Mouse (Mus musculus): ENCODE results near the gene Arl3. TPM values are rescaled to one million over a fixed set of nuclear protein-coding genes. Genes with fewer than 3 reads are reported as not detected.
"Not testable (repeated sequence)": the region's sequence is repeated elsewhere in the genome, so short reads cannot be mapped to it uniquely, and the experiment has no call there.

Arl3 gene
- polyA plus RNA-seq, 1 experiment: 216 TPM

DNA sequence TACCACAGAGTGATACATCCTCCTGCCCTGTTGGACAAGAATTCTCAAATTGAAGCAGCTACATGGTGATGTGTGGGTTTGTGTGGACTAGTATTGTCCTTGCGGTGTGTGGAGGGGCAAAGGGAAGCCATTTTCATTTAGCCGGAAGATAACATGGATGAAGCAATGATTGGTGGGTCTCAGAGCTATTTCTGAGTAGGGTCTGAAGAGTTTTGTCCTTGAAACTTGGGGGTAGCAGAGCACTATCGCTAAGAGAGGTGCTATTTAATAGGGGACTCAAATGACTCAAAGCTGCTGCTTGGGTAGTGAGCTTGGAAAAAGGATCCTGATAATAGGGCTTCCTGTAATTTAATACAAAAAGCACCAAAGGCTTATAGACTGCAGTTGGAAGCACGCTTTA, 25.2 kb upstream of the Arl3 start:
- Histone ChIP-seq H3K4me1 (ENCODE audit: control insufficient read depth, insufficient read depth, low read length) (peaks cover 1% of the 10 kb centered on the region; the same call in 1 of the 2 replicates), H3K4me3 (ENCODE audit: insufficient read depth, low read length) (no peak overlapping the region), H3K27ac (ENCODE audit: insufficient read depth, low read length) (no peak overlapping the region)
- TF ChIP-seq POLR2A (IDR thresholded peaks at IDR 0.05; ENCODE audit: extremely low read depth, insufficient read depth, low read length) (no peak), CTCF (IDR thresholded peaks at IDR 0.05; ENCODE audit: extremely low read depth, insufficient read depth, low read length) (no peak)

DNA sequence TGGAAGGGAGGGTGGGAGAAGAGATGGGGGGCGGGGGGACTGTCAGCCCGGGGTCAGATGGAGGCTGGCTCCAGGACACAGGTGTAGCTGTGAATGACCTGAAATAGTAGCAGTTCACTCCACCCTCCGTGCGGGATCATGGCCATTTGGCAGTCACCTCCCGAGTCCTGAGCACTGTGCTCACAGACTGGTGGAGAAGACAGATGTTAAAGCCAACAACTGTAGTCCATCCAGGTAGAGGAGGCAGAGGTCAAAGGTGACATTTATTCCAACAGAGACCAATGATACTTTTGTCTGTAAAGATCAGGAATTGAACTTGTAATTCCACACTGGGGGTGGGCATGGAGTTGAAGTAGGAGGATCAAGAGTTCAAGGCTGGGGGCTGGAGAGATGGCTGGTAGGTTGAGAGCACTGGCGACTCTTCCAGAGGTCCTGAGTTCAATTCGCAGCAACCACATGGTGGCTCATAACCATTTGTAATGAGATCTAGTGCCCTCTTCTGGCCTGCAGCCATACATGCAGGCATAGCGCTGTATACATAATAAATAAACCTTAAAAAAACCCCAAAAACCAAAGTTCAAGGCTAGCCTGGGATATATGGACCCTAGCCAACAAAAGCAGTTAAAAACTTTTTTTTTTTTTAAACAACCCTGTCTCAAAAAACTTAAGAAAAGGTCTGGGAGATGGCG, 19.9 kb upstream of the Arl3 start:
- no peak for TF ChIP-seq CTCF (IDR thresholded peaks at IDR 0.05; ENCODE audit: extremely low read depth, insufficient read depth, low read length)
- TF ChIP-seq POLR2A (IDR thresholded peaks at IDR 0.05; ENCODE audit: extremely low read depth, insufficient read depth, low read length): no peak
- H3K4me3 ChIP-seq (ENCODE audit: insufficient read depth, low read length): no peak overlapping the region
- no peaks in the 10 kb centered on the region for H3K4me1 ChIP-seq (ENCODE audit: control insufficient read depth, insufficient read depth, low read length)
- H3K27ac ChIP-seq (ENCODE audit: insufficient read depth, low read length): no peak overlapping the region

DNA sequence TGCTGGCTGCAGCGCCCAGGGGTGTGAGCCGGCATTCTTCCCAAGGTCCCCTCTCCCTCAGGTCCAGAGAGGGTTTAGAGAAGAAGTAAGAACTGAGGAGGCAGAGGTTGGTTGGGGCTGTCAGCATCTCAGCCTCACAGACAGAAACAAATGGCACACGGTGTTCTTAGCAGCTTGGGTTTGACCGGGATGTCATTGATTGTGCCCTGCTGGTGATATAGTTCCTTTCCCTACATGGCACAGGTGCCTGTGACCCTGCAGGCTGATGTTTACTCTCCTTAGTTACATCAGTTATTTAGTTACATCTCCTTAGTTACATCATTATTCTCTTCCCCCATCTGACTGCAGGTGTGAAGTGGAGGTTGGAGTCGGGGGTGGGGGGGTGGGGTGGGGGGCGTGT, 18.6 kb upstream of the Arl3 start:
- no peaks in the 10 kb centered on the region for H3K4me1 ChIP-seq (ENCODE audit: control insufficient read depth, insufficient read depth, low read length)
- TF ChIP-seq POLR2A (IDR thresholded peaks at IDR 0.05; ENCODE audit: extremely low read depth, insufficient read depth, low read length): no peak
- no peak for TF ChIP-seq CTCF (IDR thresholded peaks at IDR 0.05; ENCODE audit: extremely low read depth, insufficient read depth, low read length)

DNA sequence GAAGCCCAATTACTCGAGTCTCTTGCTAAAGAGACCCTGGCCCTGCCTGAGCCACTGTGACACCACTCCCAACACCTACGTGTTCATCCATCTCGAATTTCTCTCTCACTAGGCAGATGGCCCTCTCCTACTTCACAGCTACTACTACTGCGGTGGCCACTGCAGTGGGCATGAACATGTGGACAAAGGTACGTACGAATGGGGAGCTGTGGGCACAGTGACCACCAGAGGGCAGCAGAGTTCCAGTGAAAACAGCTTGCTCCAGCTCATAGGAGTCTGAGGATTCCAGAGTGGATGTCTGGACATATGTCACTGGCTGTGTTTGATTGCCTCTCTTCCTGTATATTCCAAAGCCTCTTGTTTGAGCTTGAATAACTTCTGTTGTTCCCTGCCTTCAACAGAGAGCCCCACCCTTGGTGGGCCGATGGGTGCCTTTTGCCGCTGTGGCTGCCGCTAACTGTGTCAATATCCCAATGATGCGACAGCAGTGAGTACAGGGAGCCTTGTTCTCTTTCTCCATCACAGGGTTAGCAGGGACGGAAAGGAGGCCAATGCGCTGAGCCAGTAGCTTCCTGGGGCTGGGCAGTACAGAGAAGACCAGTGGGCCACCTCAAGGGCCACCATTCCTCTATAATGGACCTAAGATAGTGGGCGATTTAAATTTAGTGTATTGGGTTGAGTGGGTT, 15.0 kb upstream of the Arl3 start:
- Histone ChIP-seq H3K27ac (ENCODE audit: insufficient read depth, low read length) (no peak overlapping the region), H3K4me1 (ENCODE audit: control insufficient read depth, insufficient read depth, low read length) (no peaks in the 10 kb centered on the region), H3K4me3 (ENCODE audit: insufficient read depth, low read length) (no peak overlapping the region)
- TF ChIP-seq POLR2A (IDR thresholded peaks at IDR 0.05; ENCODE audit: extremely low read depth, insufficient read depth, low read length): no peak
- TF ChIP-seq CTCF (IDR thresholded peaks at IDR 0.05; ENCODE audit: extremely low read depth, insufficient read depth, low read length): peak; percentile 99

More for the DNA sequence above, 18.6 kb upstream of the Arl3 start:
- H3K4me3 ChIP-seq (ENCODE audit: insufficient read depth, low read length): no peak overlapping the region
- H3K27ac ChIP-seq (ENCODE audit: insufficient read depth, low read length): no peak overlapping the region

DNA sequence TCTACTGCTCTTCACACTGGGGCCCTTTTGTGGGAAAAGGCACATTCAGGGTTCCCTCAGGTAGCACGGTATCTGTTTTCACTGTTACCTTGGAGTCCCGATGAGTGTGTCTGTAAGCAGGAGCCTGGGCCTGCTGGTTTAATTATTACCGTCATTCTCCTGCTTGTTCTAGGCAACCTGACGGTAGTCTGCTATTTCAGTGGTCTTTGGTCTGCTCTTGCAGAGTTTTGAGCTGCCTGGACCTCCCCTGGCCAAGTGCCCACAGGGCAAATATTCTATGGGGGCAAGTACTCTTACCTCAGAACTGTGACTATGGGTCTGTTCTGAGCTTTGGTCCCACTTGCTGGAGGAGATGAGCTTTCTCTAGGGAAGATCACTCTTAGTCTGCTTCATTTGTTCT, 2.2 kb upstream of the Arl3 start:
- Histone ChIP-seq H3K4me3 (ENCODE audit: insufficient read depth, low read length) (no peak overlapping the region), H3K27ac (ENCODE audit: insufficient read depth, low read length) (no peak overlapping the region), H3K4me1 (ENCODE audit: control insufficient read depth, insufficient read depth, low read length) (peaks cover 3% of the 10 kb centered on the region)
- no peak for TF ChIP-seq CTCF (IDR thresholded peaks at IDR 0.05; ENCODE audit: extremely low read depth, insufficient read depth, low read length)
- no peak for TF ChIP-seq POLR2A (IDR thresholded peaks at IDR 0.05; ENCODE audit: extremely low read depth, insufficient read depth, low read length)

- H3K4me1 ChIP-seq (ENCODE audit: control insufficient read depth, insufficient read depth, low read length): peaks cover 3% of the 10 kb centered on the region
- TF ChIP-seq CTCF (IDR thresholded peaks at IDR 0.05; ENCODE audit: extremely low read depth, insufficient read depth, low read length): no peak
- H3K4me3 ChIP-seq (ENCODE audit: insufficient read depth, low read length): peak overlapping the region; percentile 87; the same call in 1 of the 2 replicates
- no peak overlapping the region for H3K27ac ChIP-seq (ENCODE audit: insufficient read depth, low read length)
Measured at GRCm38 (mm10) chr19:46573990-46574389, 992 bp upstream of the Arl3 start.

- Histone ChIP-seq H3K27ac (ENCODE audit: insufficient read depth, low read length) (peak overlapping the region; percentile 37), H3K4me1 (ENCODE audit: control insufficient read depth, insufficient read depth, low read length) (peaks cover 3% of the 10 kb centered on the region), H3K4me3 (ENCODE audit: insufficient read depth, low read length) (peak overlapping the region; percentile 87)
- TF ChIP-seq CTCF (IDR thresholded peaks at IDR 0.05; ENCODE audit: extremely low read depth, insufficient read depth, low read length): no peak
Measured at GRCm38 (mm10) chr19:46572548-46572947, 450 bp downstream of the Arl3 start.

GRCm38 (mm10) chr19:46571878-46572244, 1.1 kb downstream of the Arl3 start:
- no peak for TF ChIP-seq POLR2A (IDR thresholded peaks at IDR 0.05; ENCODE audit: extremely low read depth, insufficient read depth, low read length)
- no peak for TF ChIP-seq CTCF (IDR thresholded peaks at IDR 0.05; ENCODE audit: extremely low read depth, insufficient read depth, low read length)
- H3K27ac ChIP-seq (ENCODE audit: insufficient read depth, low read length): no peak overlapping the region
- peaks cover 3% of the 10 kb centered on the region for H3K4me1 ChIP-seq (ENCODE audit: control insufficient read depth, insufficient read depth, low read length)
- H3K4me3 ChIP-seq (ENCODE audit: insufficient read depth, low read length): peak overlapping the region; percentile 87

- peak overlapping the region; percentile 87; the same call in 1 of the 2 replicates for H3K4me3 ChIP-seq (ENCODE audit: insufficient read depth, low read length)
- not testable (repeated sequence) for H3K4me1 ChIP-seq (ENCODE audit: control insufficient read depth, insufficient read depth, low read length); H3K27ac ChIP-seq (ENCODE audit: insufficient read depth, low read length)
Measured at GRCm38 (mm10) chr19:46571211-46571877, 1.7 kb downstream of the Arl3 start.

DNA sequence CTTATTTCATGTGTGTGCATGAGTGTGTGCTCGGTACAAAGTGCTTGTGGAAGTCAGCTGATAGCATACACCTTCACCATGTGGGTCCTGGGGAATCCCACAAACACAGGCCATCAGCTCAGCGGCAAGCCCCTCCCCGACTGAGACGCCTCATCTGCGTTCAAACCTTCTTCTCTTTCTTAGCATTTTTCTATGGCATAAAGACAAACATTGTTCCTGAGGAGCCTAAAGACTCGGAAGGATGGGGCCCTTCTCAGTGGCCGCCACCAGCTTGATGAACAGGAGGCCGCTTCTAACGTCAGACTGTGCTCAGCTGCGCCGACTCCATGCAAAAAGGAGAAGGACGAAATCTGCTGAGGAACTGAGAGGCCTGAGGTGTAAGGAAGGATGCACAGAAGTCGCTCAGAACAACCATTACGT, 8.9 kb downstream of the Arl3 start:
- Histone ChIP-seq H3K27ac (ENCODE audit: insufficient read depth, low read length) (no peak overlapping the region), H3K4me1 (ENCODE audit: control insufficient read depth, insufficient read depth, low read length) (no peaks in the 10 kb centered on the region), H3K4me3 (ENCODE audit: insufficient read depth, low read length) (no peak overlapping the region)
- TF ChIP-seq CTCF (IDR thresholded peaks at IDR 0.05; ENCODE audit: extremely low read depth, insufficient read depth, low read length): no peak
- no peak for TF ChIP-seq POLR2A (IDR thresholded peaks at IDR 0.05; ENCODE audit: extremely low read depth, insufficient read depth, low read length)
